Mouse (Mus musculus) lung, postnatal 0 days (tissue): ENCODE results near the gene Mtmr12. TPM values are rescaled to one million over a fixed set of nuclear protein-coding genes. Genes with fewer than 3 reads are reported as not detected.

Experiments used
- ATAC-seq: fragments of 200-750 bp; cut with Nextera tagmentation; 2 replicates; pipeline ENCODE4 v1.8.0; 2017; ENCODE audit warnings: moderate library complexity
- DNase-seq: peaks from one replicate; pipeline ENCODE4 v3.0.0-alpha.2; 2016; ENCODE audit warnings: low spot score
- H3K27ac ChIP-seq: fragments of 300-500 bp; sonication (generic); 2 replicates; pipeline ENCODE4 v1.5.1; 2014; ENCODE audit warnings: antibody characterized with exemption, mild to moderate bottlenecking, low read length, mixed read lengths
- H3K27me3 ChIP-seq: fragments of 300-500 bp; sonication (generic); replicated peaks from 2 replicates; pipeline ENCODE4 v1.6.1; 2014; ENCODE audit warnings: low read length, mixed read lengths; ENCODE audit not compliant: insufficient read depth
- H3K36me3 ChIP-seq: fragments of 300-500 bp; sonication (generic); 2 replicates; pipeline ENCODE4 v1.6.1; 2014; ENCODE audit warnings: low read length, mixed read lengths; ENCODE audit not compliant: insufficient read depth
- H3K4me1 ChIP-seq: fragments of 300-500 bp; sonication (generic); 2 replicates; pipeline ENCODE4 v1.6.1; 2014; ENCODE audit warnings: antibody characterized with exemption, low read depth, low read length, mixed read lengths; ENCODE audit not compliant: insufficient read depth
- H3K4me2 ChIP-seq: fragments of 300-500 bp; sonication (generic); replicated peaks from 2 replicates; pipeline ENCODE4 v1.6.1; 2014; ENCODE audit warnings: low read depth, mild to moderate bottlenecking, low read length, moderate library complexity, mixed read lengths
- H3K4me3 ChIP-seq: fragments of 300-500 bp; sonication (generic); 2 replicates; pipeline ENCODE4 v1.5.1; 2014; ENCODE audit warnings: low read depth, low read length
- H3K9ac ChIP-seq: fragments of 300-500 bp; sonication (generic); replicated peaks from 2 replicates; pipeline ENCODE4 v1.6.1; 2014; ENCODE audit warnings: low read depth, mild to moderate bottlenecking
- H3K9me3 ChIP-seq: fragments of 300-500 bp; sonication (generic); 2 replicates; pipeline ENCODE4 v1.6.1; 2016; ENCODE audit warnings: low read length, mixed read lengths
- CTCF ChIP-seq: IDR thresholded peaks from 2 replicates; pipeline ENCODE4 v1.5.1; 2016; ENCODE audit warnings: antibody characterized with exemption, mild to moderate bottlenecking
- EP300 ChIP-seq: IDR thresholded peaks from 2 replicates; pipeline ENCODE4 v1.6.1; 2016; ENCODE audit warnings: antibody characterized with exemption, mild to moderate bottlenecking, control low read depth
- WGBS: fragments of 180-500 bp; shearing (Covaris S2); extraction: QIAGEN DNeasy Blood & Tissue Kit; methylation state at CpG from one replicate; pipeline ENCODE4 v1.1.7; 2014; 5-methylcytosine and 5-hydroxymethylcytosine counted together
- polyA plus RNA-seq: library from polyadenylated mRNA; unstranded; fragments of >200 nt; fragmentation: Nextera tagmentation; extraction: Ambion mirVana; gene quantifications from 2 replicates; pipeline ENCODE4 v1.2.1, GENCODE M21; 2015

Gene Mtmr12
- polyA plus RNA-seq, 1 experiment from 2014 or later: 14.6 TPM

- ATAC-seq: peak; percentile 62
- DNase-seq: peak; percentile 28
- H3K9me3 ChIP-seq: no peaks in the 10 kb centered on the region
- no peak for TF ChIP-seq EP300
- no peak for TF ChIP-seq CTCF
- no peak overlapping the region for H3K9ac ChIP-seq
- 9% methylated on average over 1 of the region's 1 CpGs for WGBS
- H3K4me3 ChIP-seq: no peak overlapping the region
- no peaks in the 10 kb centered on the region for H3K4me1 ChIP-seq
- H3K4me2 ChIP-seq: no peak overlapping the region
- no peaks in the 10 kb centered on the region for H3K27me3 ChIP-seq
- no peak overlapping the region for H3K27ac ChIP-seq
- H3K36me3 ChIP-seq: no peaks in the 10 kb centered on the region
Measured at GRCm38 (mm10) chr15:12313255-12313654, 108.4 kb downstream of the Mtmr12 start.

- H3K27ac ChIP-seq: no peak overlapping the region
- H3K4me2 ChIP-seq: no peak overlapping the region
- ATAC-seq: no peak
- H3K36me3 ChIP-seq: no peaks in the 10 kb centered on the region
- no peaks in the 10 kb centered on the region for H3K9me3 ChIP-seq
- H3K27me3 ChIP-seq: no peaks in the 10 kb centered on the region
- H3K9ac ChIP-seq: no peak overlapping the region
- H3K4me3 ChIP-seq: no peak overlapping the region
- no peak for DNase-seq
- WGBS: 68% methylated on average over 5 of the region's 5 CpGs
- TF ChIP-seq CTCF: no peak
- TF ChIP-seq EP300: no peak
- H3K4me1 ChIP-seq: no peaks in the 10 kb centered on the region
Measured at GRCm38 (mm10) chr15:12314584-12314983, 109.8 kb downstream of the Mtmr12 start.

- Histone ChIP-seq H3K27ac (no peak overlapping the region), H3K4me2 (no peak overlapping the region), H3K4me3 (no peak overlapping the region), H3K27me3 (no peaks in the 10 kb centered on the region), H3K9ac (no peak overlapping the region), H3K9me3 (no peaks in the 10 kb centered on the region), H3K4me1 (no peaks in the 10 kb centered on the region), H3K36me3 (no peaks in the 10 kb centered on the region)
- no peak for ATAC-seq
- 56% methylated on average over 2 of the region's 2 CpGs for WGBS
- DNase-seq: no peak
- no peak for TF ChIP-seq EP300
- no peak for TF ChIP-seq CTCF
Measured at GRCm38 (mm10) chr15:12315996-12316395, 111.2 kb downstream of the Mtmr12 start.

- no peak for DNase-seq
- WGBS: 73% methylated on average over 5 of the region's 5 CpGs
- no peak for ATAC-seq
- no peaks in the 10 kb centered on the region for H3K36me3 ChIP-seq
- H3K27me3 ChIP-seq: no peaks in the 10 kb centered on the region
- H3K9ac ChIP-seq: no peak overlapping the region
- H3K4me2 ChIP-seq: no peak overlapping the region
- H3K27ac ChIP-seq: no peak overlapping the region
- TF ChIP-seq EP300 (no peak), CTCF (no peak)
- H3K4me1 ChIP-seq: no peaks in the 10 kb centered on the region
- H3K4me3 ChIP-seq: no peak overlapping the region
- H3K9me3 ChIP-seq: no peaks in the 10 kb centered on the region
Measured at GRCm38 (mm10) chr15:12317290-12317689, 112.5 kb downstream of the Mtmr12 start.

GRCm38 (mm10) chr15:12318451-12318850 is 113.6 kb downstream of the Mtmr12 start:
- no peak overlapping the region for H3K4me3 ChIP-seq
- H3K9ac ChIP-seq: no peak overlapping the region
- H3K27ac ChIP-seq: no peak overlapping the region
- no peaks in the 10 kb centered on the region for H3K4me1 ChIP-seq
- no peaks in the 10 kb centered on the region for H3K9me3 ChIP-seq
- H3K36me3 ChIP-seq: no peaks in the 10 kb centered on the region
- WGBS: 82% methylated on average over 8 of the region's 8 CpGs
- no peak overlapping the region for H3K4me2 ChIP-seq
- no peaks in the 10 kb centered on the region for H3K27me3 ChIP-seq
- ATAC-seq: no peak
- no peak for TF ChIP-seq EP300
- TF ChIP-seq CTCF: no peak
- DNase-seq: no peak

- Histone ChIP-seq H3K9ac (no peak overlapping the region), H3K27ac (no peak overlapping the region), H3K36me3 (no peaks in the 10 kb centered on the region), H3K4me3 (no peak overlapping the region), H3K4me2 (peak overlapping the region; percentile 75; the same call in 1 of the 2 replicates), H3K27me3 (no peaks in the 10 kb centered on the region), H3K9me3 (no peaks in the 10 kb centered on the region), H3K4me1 (no peaks in the 10 kb centered on the region; the same call in 1 of the 2 replicates)
- TF ChIP-seq EP300 (no peak), CTCF (no peak)
- no peak for DNase-seq
- ATAC-seq: no peak
- 47% methylated on average over 5 of the region's 5 CpGs for WGBS
Measured at GRCm38 (mm10) chr15:12319889-12320288, 115.1 kb downstream of the Mtmr12 start.
